Mouse (Mus musculus) embryonic fibroblast, embryonic 13.5 days (primary cell): ENCODE measurements at regions not wholly inside any gene's neighbourhood (a gene's known extent, or its start where the extent isn't known, plus 50 kb on each side); places are given as distances from the start of the nearest gene placed in this dataset.

Source experiments
- H3K27ac ChIP-seq: 2 replicates; pipeline ENCODE4 v1.5.1; 2012; ENCODE audit warnings: low read length, control low read depth, inconsistent platforms; ENCODE audit not compliant: insufficient read depth
- H3K4me1 ChIP-seq: 2 replicates; pipeline ENCODE4 v1.6.1; 2011; ENCODE audit warnings: low read length; ENCODE audit not compliant: control insufficient read depth, insufficient read depth
- H3K4me3 ChIP-seq: 2 replicates; pipeline ENCODE4 v1.5.1; 2011; ENCODE audit warnings: mild to moderate bottlenecking, control low read depth, low read length; ENCODE audit not compliant: insufficient read depth
- CTCF ChIP-seq: IDR thresholded peaks from 2 replicates; pipeline ENCODE4 v1.5.1; 2011; ENCODE audit warnings: mild to moderate bottlenecking, control low read depth, low read length, moderate library complexity, borderline replicate concordance; ENCODE audit not compliant: insufficient read depth
- POLR2A ChIP-seq: IDR thresholded peaks from 2 replicates; pipeline ENCODE4 v1.6.1; 2011; ENCODE audit warnings: low read depth, mild to moderate bottlenecking, control low read depth, low read length, moderate library complexity

GRCm38 (mm10) chr9:43988981-43989860 is 54.0 kb upstream of the Thy1 start:
- H3K4me1 ChIP-seq, result peaks cover 23% of the 10 kb centered on the region
- H3K4me3 ChIP-seq, result no peak overlapping the region
- TF ChIP-seq POLR2A (no peak), CTCF (no peak)
- H3K27ac ChIP-seq, result peak overlapping the region; percentile 95

GRCm38 (mm10) chr9:43990124-43990523 is 53.1 kb upstream of the Thy1 start:
- Histone ChIP-seq H3K27ac (no peak overlapping the region), H3K4me1 (peaks cover 16% of the 10 kb centered on the region), H3K4me3 (no peak overlapping the region)
- no peak for TF ChIP-seq POLR2A
- TF ChIP-seq CTCF, result no peak

- 0 out of 2 replicates have a peak overlapping the region, but pooled peaks have one; percentile 0 for H3K27ac ChIP-seq
- H3K4me3 ChIP-seq, result no peak overlapping the region
- TF ChIP-seq POLR2A (no peak), CTCF (no peak)
- peaks cover 11% of the 10 kb centered on the region for H3K4me1 ChIP-seq
These were observed 49.8 kb upstream of the Thy1 start for GRCm38 (mm10) chr9:43993221-43993976.
